Mouse (Mus musculus) spleen, postnatal 10 days (tissue): ENCODE measurements around the gene Jhy.

Experiments used
- DNase-seq, 2 experiments: peaks; one replicate each; pipeline ENCODE4 v3.0.0; 2021 to 2022; ENCODE audit warnings: low spot score in 2 of 2

Gene Jhy

DNA sequence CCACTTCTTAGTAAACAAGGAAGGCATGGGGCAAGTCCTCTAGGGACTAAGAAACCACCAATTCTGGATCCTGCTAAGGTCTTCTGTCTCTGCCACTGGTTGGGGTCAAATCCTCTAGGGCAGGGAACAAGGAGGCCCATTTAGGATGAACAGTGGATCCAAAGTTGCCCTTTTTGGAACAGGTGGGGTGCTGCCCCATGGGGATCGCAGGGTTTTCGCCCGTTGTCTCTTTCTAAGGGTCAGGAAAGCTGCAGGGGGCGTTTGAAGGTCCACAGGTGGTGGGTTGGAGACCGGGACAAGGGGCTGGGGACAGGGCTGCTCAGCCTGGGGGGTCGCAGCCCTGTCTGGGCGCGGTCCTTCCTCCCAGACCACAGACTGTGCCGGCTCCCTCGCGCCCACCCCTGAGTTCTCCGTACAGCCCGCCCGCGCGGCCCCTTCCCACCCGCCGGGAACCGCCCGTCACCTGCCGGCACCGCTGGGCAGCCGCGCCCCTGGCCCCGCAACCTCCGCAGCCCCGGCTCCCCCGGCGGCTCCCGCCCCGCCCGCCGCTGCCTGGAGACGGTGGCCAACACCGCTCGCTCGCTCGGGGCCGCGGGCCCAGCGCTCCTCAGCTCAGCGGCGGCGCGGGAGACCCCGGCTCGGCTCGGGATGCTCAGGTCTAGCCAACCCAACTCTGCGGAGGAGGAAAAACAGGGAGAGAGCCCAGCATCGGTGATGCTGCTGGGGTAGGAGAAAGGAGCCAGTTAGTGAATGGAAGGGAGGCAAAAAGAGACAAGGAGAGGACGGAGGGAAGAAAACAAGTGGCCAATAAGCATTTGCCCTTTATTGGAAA, at the start of gene Jhy:
TSS of gene Jhy (minus strand) at position 533 of the 832 bp plus-strand sequence.
- no peak for DNase-seq

DNA sequence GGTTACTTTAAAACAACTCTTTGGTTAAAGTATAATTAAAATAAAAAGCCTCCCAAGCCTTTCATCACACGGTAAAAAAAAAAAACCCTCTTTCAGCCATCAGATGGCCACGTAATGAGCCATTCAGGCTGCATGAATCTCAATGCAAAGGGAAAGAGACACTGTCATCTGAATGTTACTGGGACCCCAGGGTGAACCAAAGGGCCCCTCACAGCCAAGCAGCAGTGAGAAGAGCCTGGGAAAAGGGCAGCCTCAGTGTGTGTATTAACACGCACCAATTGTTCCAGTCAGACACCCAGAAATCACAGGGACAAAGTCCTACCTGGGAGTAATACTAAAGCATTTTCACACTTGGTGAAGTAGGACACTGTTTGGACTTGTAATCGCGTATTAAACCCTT, 48.5 kb upstream of the Jhy start:
- no peak for DNase-seq

DNA sequence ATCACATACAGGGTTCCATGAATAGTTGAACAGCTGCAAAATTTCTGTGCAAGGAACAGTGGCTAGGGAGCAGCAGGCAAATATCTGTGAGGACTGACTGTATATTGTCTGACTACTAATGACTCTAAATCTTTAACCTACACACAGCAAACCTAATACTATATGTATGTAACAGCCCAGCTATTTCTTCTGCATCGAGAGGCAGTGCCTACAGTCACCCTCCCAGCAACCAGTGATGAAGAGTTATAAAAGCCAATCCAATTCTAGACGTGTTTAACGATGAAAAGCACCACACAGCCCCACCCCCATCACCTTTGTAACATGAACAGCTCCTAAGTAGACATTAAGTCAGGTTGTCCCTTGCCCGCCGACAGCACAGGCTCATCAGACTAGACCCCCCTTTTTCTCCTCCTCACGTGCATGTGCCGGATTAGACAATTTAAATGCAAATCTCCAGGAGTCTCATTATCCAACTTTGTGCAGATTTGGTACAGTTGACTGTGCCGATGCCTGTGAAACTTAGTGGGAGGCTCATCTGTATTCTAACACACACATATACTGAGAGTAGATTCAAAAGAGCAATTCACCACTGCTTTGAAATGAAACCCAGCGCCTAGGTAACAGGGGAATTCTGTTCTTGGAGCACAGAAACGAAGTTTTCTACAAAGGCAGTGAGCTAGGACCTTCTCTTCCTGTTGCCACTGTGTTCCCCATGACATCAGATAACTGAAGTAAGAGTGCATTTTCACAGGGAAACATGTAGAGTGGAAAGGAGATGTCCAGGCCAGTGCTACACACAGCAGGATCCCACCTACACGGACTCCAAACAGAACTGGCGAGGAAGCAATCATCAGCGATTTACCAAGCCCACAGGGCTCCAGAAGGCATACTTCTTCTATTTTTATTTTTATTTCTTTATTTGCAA, 47.9 kb upstream of the Jhy start:
- no peak for DNase-seq

DNA sequence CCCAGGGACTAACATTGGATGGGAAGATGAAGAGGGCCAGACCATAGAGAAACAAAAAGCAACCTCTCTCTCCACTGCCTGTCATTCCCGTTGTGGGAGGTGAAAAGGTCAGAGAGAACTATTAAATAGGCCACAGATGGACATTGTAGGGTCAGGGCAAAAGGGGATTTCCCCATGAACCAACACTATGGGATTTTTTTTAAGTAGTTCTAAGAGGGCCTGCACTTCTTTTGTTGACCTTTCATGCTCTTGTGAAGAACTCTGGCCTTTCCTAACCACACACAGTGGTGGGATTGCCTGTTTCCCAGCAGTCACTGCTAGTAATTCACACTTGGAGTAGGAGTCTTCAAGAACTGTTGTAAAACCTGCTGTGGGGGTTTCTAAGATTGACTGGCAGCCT, 43.9 kb upstream of the Jhy start:
- no peak for DNase-seq

DNA sequence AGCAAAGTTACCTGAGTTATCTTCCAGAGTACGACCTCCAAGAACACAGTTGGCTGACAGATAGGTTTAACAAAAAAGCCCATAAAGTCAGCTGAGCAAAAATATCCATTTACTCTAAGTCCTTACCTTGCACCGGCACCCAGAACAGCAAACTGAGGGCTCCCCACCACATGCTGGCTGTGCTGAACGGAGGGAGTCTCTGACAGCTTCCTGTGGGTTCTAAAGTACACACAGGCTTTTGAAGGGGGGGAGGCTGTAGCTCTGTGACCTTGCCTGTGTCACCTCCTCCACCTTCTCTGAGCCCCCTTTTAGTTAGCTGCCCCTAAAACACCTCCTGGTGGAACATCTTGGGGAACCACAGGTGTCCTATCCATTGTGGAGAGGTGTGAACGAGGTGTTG, 40.5 kb upstream of the Jhy start, which contains the start of gene Crtam:
TSS of gene Crtam (minus strand) at position 214 of the 400 bp plus-strand sequence.
- DNase-seq = no peak

DNA sequence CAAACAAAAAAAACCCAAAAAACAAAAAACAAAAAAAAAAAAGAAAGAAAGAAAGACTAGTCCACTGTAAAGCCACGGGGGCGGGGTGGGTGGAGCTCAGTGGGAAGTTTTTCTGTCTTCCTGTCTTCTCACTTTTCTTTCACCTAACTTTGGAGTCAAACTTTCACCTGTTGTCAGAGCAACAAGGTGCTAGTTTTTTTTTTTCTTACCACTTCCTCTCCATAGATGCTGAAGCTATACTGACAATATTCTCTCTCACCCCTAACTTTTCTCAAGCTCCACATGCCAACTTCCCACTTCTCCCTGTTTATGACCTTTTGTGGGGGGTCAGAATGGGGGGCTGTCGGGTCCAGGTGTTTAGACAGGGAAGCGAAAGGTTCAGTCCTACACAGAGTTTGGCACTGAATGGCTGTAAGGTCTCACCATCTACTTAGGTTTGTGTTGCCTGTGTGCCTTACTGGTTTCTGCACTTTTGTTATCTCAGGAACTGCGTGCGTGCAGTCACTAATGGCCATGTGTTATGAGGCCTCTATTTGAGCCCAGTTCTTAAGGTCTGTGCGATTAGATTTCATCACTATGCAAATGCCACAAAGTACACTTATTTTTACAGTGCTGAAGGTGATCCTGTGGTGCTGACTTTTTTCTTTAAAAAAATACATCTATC, 33.3 kb upstream of the Jhy start:
- no peak for DNase-seq

DNA sequence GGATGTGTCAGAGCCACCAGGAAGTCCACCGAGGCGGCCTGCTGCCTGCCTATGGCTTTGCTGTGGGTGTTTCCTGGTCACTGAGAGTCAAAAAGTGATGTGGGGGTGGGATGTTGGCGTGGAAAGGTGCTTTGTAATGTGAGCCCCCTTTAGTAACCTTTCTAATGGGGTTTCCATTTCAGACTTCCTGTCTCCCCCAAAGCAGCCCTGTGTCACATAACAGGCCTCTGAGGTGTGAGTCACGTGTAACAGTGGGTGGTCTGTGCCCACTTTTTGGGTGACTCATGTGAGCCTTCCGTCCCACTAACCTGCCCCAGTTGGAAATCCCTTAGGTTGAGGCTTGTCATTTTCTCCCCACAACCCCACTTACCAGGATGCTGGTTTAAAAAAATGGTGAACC, 30.2 kb upstream of the Jhy start:
- DNase-seq = no peak

DNA sequence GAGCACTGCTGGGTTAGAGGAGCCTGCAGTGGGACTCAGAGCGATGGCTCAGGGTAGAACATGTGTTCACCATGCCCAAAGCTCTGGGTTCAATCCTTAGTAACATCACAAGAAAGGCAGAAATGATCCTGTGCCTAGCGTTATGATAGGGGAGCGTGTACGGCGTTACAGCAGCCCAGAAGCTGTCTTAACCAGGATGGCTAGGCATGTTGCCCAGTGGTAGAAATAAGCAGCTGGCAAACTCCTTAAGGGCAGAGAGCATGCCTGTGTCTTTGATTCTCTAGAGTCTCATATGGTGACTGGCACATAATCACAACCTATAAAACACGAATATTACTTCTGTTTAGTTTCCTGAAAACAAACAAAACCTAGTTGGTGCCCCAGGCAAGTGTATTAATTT, 27.6 kb upstream of the Jhy start:
- DNase-seq = no peak

DNA sequence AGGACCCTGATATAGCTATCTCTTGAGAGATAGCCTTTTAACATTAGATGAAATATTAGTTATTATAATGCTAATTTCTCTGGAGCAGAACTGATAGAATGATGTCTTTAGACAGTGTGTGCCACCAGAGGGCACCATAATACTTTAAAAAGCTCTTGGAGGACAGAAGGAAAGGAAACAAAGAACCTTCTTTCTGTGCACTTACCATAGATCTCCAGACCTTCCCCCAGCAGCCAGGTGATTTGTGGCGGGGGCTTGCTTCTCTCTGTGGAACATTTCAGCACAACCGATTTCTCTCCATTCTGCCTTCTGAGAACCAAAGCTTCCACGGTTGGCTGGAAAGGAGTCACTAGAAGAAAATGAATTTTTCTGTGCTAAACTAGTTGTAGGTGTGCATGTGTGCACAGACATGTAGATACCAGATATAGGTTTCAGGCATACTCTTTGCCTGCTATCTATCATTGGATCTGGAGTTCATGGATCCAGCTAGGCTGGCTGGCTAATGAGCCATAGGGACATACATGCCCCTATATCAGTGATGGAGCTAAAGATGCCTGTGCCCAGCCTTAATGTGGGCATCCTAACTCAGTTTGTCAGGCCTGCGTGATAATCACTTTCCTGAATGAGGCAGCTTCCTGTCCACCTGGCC, 26.1 kb upstream of the Jhy start:
- DNase-seq = peak; percentile 11 to 58

DNA sequence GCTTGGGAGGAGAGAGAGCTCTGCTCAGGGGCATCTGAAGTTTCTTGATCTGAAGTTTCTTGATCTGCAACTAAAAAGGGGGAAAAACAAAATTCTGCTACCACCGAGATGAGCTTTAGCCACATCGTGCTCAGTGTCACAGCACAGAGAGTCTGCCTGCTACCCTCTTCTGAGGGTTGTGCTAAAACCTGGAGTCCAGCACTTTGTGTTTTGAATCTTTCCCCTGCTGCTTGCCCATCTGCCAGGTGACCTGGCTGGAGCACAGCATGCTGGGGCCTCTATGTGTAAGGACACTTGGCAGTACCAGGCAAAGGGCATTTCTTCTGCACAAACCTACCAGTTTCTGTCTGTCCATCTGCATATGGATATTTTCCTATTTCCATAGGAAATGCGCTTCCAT, 20.4 kb upstream of the Jhy start:
- DNase-seq = no peak

DNA sequence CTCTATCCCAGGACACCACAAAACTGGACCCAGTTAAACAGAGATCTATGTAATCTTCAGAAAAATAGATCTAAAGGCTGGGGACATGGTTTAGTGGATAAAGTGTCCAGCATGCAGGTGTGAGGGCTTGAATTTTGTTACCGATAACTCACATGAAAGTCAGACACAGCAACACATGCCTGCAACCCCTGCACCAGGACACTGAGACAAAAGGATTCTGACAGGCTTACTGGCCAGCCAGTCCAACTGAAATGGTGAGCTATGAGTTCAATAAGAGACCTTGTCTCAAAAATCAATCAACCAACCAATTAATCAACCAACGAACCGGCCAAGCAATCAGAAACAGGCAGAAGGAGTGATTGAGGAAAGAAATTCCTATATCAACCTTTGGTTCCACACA, 19.8 kb upstream of the Jhy start:
- DNase-seq = no peak

DNA sequence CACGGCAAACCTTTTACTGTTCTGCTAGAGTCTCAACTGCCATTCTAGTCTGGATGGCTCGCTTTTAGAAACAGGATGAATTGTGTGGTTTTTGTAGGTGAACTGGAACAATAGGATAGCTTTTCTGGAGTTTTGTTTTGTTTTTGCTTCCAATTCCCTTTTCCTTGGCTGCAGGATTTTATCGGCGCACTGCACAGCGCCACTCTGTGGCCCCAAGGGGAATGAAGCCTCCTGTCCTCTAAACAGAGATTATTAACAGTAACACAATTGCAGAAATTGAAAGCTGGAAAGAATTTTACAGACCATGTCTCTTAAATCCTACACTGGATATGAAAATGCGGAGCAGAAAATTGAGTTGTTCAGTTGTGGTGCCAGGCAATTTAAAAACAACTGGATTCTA, 18.6 kb upstream of the Jhy start:
- DNase-seq = no peak

DNA sequence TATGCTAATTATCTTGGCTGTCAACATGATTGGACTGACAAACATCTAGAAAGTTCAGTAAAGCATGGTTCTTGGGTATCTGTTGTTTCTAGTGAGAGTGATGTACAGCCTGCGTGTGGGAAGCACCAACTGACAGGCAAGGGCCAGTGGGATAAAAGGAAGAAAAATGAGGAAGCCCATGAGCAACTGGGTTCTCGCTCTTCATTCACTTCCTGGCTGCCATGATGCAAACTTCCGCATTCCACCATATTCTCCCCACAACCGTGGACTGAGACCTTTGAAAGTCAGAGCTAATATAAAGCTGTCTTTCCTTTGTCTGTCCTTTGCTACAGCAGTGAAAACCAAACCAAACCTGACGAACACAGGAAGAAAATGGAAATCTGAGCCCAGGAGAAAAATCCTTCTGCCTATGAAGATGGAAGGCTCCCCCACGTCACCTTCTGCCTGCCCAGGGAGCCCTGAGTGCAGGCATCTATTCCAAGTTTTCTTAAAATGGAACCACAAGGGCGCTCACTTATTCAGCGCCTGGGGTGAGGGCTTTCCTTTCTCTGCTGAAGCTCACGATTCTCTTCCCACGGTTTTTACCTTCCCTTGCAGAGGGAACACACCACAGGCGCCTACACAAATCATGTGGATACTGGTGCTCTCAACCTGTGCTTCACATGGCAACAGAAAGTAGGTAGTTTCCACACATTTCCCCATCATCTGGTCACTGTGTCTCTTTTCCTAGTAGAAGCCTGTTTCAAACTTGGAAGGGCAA, 10.3 kb upstream of the Jhy start:
- no peak for DNase-seq

DNA sequence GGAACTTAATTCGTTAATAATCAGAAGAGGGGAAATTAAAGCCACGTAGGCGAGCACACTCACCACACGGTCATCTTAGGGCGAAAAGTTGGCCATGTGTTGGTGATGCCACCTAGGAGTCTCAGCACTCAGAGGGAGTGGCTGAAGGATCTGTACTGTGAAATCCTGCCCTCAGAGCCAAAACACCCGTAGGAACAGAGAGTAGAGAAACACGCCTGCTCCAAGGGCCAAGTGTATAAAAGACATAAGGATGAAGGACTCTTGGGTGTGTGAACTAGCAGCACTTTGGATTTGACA, 448 bp upstream of the Jhy start:
- DNase-seq = no peak

DNA sequence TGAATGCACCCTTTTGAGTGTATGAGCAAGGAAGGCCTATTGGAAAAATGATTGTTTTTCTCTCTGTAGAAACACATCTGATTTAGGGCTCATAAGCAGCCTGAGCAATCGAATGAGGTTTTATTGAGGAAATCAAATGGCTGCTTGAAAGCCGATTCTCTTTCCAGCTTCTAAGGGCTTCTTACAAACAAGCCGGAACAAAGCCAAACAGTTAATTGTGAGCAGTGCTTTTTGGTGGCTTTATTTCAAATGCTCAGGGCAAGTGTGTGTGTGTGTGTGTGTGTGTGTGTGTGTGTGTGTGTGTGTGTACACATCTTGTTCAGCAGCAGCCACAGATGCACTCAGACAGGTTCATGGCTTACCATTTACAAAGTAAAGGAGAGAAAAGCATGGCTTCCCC, 2.5 kb downstream of the Jhy start:
- no peak for DNase-seq

DNA sequence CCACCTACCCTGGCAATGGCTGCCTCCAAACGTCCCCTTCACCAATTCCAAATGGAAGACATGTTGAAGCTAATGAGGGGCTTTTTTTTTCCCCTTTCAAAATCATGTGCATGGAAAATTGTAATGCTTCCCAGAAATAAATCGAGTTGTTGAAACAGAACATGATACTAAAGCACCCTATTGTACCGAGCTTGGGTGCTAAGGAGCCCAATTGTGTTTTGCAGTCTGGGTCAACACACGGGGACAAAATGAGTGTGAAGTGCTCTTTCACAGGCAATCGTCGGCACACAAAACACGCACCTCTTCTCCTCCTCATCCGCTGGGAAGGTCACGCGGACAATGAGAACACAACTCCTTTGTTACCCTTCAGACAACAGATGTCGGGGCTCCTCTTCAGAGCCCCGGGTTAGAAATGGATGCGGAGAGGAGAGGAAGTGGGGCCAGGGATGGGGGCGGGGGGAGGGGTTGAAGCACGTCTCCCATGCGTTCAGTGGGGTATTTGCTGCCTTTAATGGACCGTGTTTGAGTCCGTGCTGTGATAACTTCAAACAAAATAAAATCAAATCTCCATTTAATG, 14.8 kb downstream of the Jhy start:
- no peak for DNase-seq

DNA sequence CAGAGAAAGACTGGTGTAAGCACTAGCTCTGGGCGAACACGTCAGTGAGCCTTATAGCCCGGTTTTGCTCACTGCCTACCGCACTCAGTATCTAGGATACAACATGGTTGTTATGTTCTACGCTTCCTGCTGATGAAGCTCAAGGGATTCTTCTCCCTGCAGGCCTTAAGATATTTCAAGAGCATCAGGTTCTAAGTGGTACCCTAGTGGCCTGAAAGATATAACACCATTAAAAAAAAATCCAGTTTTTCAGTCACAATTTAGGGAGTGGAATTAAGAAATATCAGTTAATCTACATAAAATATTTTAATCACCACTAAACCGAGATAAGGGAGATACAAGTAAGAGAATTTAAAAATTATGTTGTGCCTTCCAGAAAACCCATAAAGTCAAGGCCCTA, 15.4 kb downstream of the Jhy start:
- DNase-seq = no peak

DNA sequence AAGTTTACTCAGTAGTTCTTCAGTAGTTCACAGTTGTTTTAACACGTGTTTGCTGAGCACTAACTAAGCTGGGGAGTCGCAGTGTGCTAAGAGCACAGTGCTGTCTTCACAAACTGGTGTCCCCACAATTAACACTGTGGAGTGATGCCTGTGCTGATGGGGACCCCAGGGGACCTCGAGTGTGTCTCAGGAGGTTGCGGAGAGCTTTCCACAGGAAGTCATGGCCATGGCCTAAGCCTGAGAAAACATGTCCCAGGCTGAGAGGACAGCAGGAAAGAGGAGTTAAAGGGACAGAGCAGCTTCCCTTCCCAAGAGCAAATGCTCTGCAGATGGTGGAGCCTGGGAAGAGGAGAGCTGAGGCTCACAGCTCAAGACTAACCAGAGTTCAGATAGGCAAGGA, 16.8 kb downstream of the Jhy start:
- no peak for DNase-seq

DNA sequence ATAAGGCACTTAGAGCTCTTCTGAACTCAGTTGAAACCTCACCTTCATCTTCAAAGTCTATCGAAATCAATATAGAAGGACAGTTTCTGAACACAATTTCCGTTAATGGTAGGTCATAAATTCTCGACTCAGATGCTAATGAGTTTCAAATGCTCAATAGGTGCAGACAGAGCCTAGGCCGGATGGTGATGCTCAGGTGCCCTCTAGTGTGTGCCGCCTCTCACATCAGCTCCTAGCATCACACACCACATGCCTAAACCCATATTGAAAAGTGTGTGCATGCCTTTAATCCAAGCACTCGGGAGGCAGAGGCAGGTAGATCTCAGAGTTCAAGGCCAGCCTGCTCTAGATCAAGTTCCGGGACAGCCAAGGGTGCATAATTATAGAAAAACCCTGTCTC, 26.5 kb downstream of the Jhy start:
- no peak for DNase-seq

DNA sequence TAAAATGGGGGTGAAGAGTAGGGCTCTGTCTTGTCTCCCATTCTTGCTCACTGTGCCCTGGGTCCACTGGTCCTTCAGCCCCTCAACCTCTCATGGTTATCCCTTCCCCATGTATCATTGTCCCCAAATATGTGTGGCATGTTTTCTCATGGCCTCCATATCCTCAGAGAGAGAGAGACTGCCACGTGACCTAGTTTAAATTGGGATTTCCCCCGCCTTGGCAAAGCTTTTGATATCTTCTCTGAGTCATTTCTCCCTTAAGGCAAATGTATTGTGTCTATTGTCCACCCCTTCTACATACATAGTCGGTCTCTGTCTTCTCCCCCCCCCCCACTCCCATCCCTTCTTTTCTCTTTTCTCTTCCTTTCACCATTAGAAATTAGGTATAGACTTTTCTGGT, 30.6 kb downstream of the Jhy start:
- no peak for DNase-seq
